26 mouse cellular contexts compared by ENCODE assay signal in the genomic region with DNA sequence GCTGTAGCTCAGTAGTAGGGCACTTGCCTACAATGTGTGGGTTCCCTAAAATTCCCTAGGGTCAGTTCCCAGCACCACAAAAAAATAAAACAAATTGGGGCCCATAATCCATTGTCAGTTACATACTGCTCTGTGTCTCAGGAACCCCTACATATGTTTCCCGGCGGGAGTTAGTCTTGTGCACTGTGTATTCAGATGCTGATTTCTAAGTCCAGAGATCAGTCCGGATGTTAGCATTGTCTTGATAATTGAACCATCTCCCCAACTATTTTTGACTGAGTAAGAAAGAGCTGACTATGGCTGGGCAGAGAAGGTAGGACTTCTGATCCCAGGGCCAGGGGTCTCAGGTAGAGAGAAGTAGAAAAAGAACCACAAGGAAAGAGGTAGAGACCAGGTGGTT.
"Had no signal": no experiment of that assay in that cellular context is flagged by ENCODE, and none has a peak within 500 bp of the region (broad histone marks: within the 10 kb centered on the region; RNA-seq: fewer than 3 reads in every experiment).

No protein-coding gene starts in this region.

- H3K4me2 ChIP-seq: heart, embryonic 11.5 days; heart, embryonic 13.5 days; heart, embryonic 15.5 days; hindbrain, embryonic 13.5 days; hindbrain, embryonic 15.5 days; kidney, embryonic 15.5 days; limb, embryonic 12.5 days; liver, embryonic 12.5 days had no signal

- H3K4me3 ChIP-seq: gastrocnemius, adult 2 months; heart, embryonic 13.5 days; heart, embryonic 15.5 days; hindbrain, embryonic 13.5 days; hindbrain, embryonic 15.5 days; kidney, embryonic 15.5 days; left cerebral cortex, adult 2 months; limb, embryonic 10.5 days; limb, embryonic 12.5 days; liver, embryonic 12.5 days had no signal

- H3K9ac ChIP-seq: heart, embryonic 13.5 days; heart, embryonic 15.5 days; hindbrain, embryonic 13.5 days; hindbrain, embryonic 15.5 days; kidney, embryonic 15.5 days; limb, embryonic 12.5 days; liver, embryonic 12.5 days; liver, embryonic 14.5 days had no signal

- H3K9me3 ChIP-seq: heart, embryonic 13.5 days; heart, embryonic 15.5 days; hindbrain, embryonic 13.5 days; hindbrain, embryonic 15.5 days; kidney, embryonic 15.5 days; limb, embryonic 10.5 days; limb, embryonic 12.5 days; liver, embryonic 12.5 days had no signal

- DNase-seq: gastrocnemius, adult 2 months; gastrocnemius, postnatal 10 days; gastrocnemius, postnatal 36 days; heart, adult 18-20 months; heart, postnatal 14 days; heart, postnatal 36 days; kidney, adult 11 months; kidney, adult 2 months; kidney, adult 9 months; kidney, postnatal 14 days; kidney, postnatal 36 days; layer of hippocampus, adult 9-11 months had no signal

- H3K27ac ChIP-seq: gastrocnemius, adult 2 months; heart, embryonic 13.5 days; heart, embryonic 15.5 days; hindbrain, embryonic 13.5 days; hindbrain, embryonic 15.5 days; hindbrain, postnatal 0 days; kidney, embryonic 15.5 days; kidney, postnatal 0 days; left cerebral cortex, adult 2 months; limb, embryonic 10.5 days; limb, embryonic 12.5 days; liver, embryonic 12.5 days; liver, embryonic 14.5 days had no signal

- ATAC-seq: hindbrain, postnatal 0 days; intestine, embryonic 16.5 days; liver, embryonic 12.5 days had no signal

- H3K4me1 ChIP-seq: heart, embryonic 15.5 days; hindbrain, embryonic 13.5 days; hindbrain, embryonic 15.5 days had no signal

- H3K27me3 ChIP-seq: heart, embryonic 13.5 days; heart, embryonic 15.5 days; hindbrain, embryonic 13.5 days; hindbrain, embryonic 15.5 days; kidney, embryonic 15.5 days; limb, embryonic 12.5 days; liver, embryonic 12.5 days had no signal

- H3K36me3 ChIP-seq: heart, embryonic 13.5 days; heart, embryonic 15.5 days; hindbrain, embryonic 13.5 days; hindbrain, embryonic 15.5 days; kidney, embryonic 15.5 days; limb, embryonic 10.5 days; limb, embryonic 12.5 days; liver, embryonic 12.5 days had no signal
